Mouse (Mus musculus) testis, adult 2 months (tissue): ENCODE measurements around the gene Cux1. TPM values are rescaled to one million over a fixed set of nuclear protein-coding genes. Genes with fewer than 3 reads are reported as not detected.

Source experiments
- H3K27ac ChIP-seq: fragments of 200-500 bp; 2 replicates; pipeline ENCODE4 v1.5.1; 2012; ENCODE audit warnings: low read depth, low read length; ENCODE audit not compliant: control insufficient read depth, insufficient read depth
- H3K27me3 ChIP-seq: fragments of 200-500 bp; 2 replicates; pipeline ENCODE4 v1.6.1; 2012; ENCODE audit warnings: mild to moderate bottlenecking, low read length, moderate library complexity; ENCODE audit not compliant: control insufficient read depth, insufficient read depth
- H3K36me3 ChIP-seq: fragments of 200-500 bp; 2 replicates; pipeline ENCODE4 v1.6.1; 2012; ENCODE audit warnings: mild to moderate bottlenecking, low read length; ENCODE audit not compliant: control insufficient read depth, insufficient read depth
- H3K4me1 ChIP-seq: fragments of 200-500 bp; 2 replicates; pipeline ENCODE4 v1.6.1; 2012; ENCODE audit warnings: low read length; ENCODE audit not compliant: control insufficient read depth, insufficient read depth
- H3K4me3 ChIP-seq: fragments of 200-500 bp; 2 replicates; pipeline ENCODE4 v1.5.1; 2012; ENCODE audit warnings: low read depth, mild to moderate bottlenecking, low read length, moderate library complexity, mixed read lengths; ENCODE audit not compliant: control insufficient read depth
- CTCF ChIP-seq: fragments of 200-500 bp; IDR thresholded peaks from 2 replicates; pipeline ENCODE4 v1.5.1; 2012; ENCODE audit warnings: low read depth, mild to moderate bottlenecking, inconsistent platforms, low read length, moderate library complexity; ENCODE audit not compliant: control insufficient read depth, insufficient read depth, insufficient replicate concordance
- POLR2A ChIP-seq: fragments of 200-500 bp; IDR thresholded peaks from 2 replicates; pipeline ENCODE4 v1.6.1; 2012; ENCODE audit warnings: low read depth, mild to moderate bottlenecking, inconsistent platforms, low read length, moderate library complexity; ENCODE audit not compliant: control insufficient read depth
- polyA plus RNA-seq: library from polyadenylated mRNA; depleted of rRNA; stranded (reverse); fragments of >200 nt; gene quantifications from 2 replicates; pipeline ENCODE4 v1.2.3, GENCODE M21; 2012

Gene Cux1
- polyA plus RNA-seq, 1 experiment: 88.7 TPM

GRCm38 (mm10) chr5:136355583-136356126 is 211.6 kb downstream of the Cux1 start:
- H3K27ac ChIP-seq: no peak overlapping the region
- H3K36me3 ChIP-seq: no peaks in the 10 kb centered on the region
- H3K27me3 ChIP-seq: no peaks in the 10 kb centered on the region
- H3K4me1 ChIP-seq: no peaks in the 10 kb centered on the region
- no peak overlapping the region for H3K4me3 ChIP-seq
- TF ChIP-seq CTCF: no peak
- no peak for TF ChIP-seq POLR2A

GRCm38 (mm10) chr5:136354729-136355128 is 212.6 kb downstream of the Cux1 start:
- Histone ChIP-seq H3K27me3 (no peaks in the 10 kb centered on the region), H3K4me3 (no peak overlapping the region), H3K27ac (no peak overlapping the region), H3K4me1 (no peaks in the 10 kb centered on the region), H3K36me3 (no peaks in the 10 kb centered on the region)
- TF ChIP-seq POLR2A (no peak), CTCF (no peak)

- no peak overlapping the region for H3K27ac ChIP-seq
- H3K36me3 ChIP-seq: no peaks in the 10 kb centered on the region
- no peak for TF ChIP-seq POLR2A
- TF ChIP-seq CTCF: no peak
- H3K4me1 ChIP-seq: no peaks in the 10 kb centered on the region
- no peaks in the 10 kb centered on the region for H3K27me3 ChIP-seq
- H3K4me3 ChIP-seq: no peak overlapping the region
Observed at GRCm38 (mm10) chr5:136353114-136353513, 214.2 kb downstream of the Cux1 start.

GRCm38 (mm10) chr5:136343156-136343890 is 224.0 kb downstream of the Cux1 start:
- Histone ChIP-seq H3K27me3 (no peaks in the 10 kb centered on the region), H3K4me3 (no peak overlapping the region), H3K27ac (no peak overlapping the region), H3K36me3 (no peaks in the 10 kb centered on the region), H3K4me1 (no peaks in the 10 kb centered on the region; the same call in 1 of the 2 replicates)
- TF ChIP-seq POLR2A (no peak), CTCF (no peak)

- H3K27ac ChIP-seq: no peak overlapping the region
- H3K36me3 ChIP-seq: no peaks in the 10 kb centered on the region
- no peak overlapping the region for H3K4me3 ChIP-seq
- H3K27me3 ChIP-seq: no peaks in the 10 kb centered on the region
- no peak for TF ChIP-seq CTCF
- no peak for TF ChIP-seq POLR2A
- H3K4me1 ChIP-seq: no peaks in the 10 kb centered on the region
Observed at GRCm38 (mm10) chr5:136336798-136337527, 230.3 kb downstream of the Cux1 start.

- Histone ChIP-seq H3K36me3 (no peaks in the 10 kb centered on the region), H3K4me1 (no peaks in the 10 kb centered on the region), H3K27me3 (no peaks in the 10 kb centered on the region), H3K4me3 (no peak overlapping the region), H3K27ac (no peak overlapping the region)
- TF ChIP-seq POLR2A: no peak
Observed at GRCm38 (mm10) chr5:136335681-136336080, 231.6 kb downstream of the Cux1 start.

GRCm38 (mm10) chr5:136334780-136335179 is 232.5 kb downstream of the Cux1 start:
- Histone ChIP-seq H3K27ac (no peak overlapping the region), H3K4me3 (no peak overlapping the region), H3K4me1 (no peaks in the 10 kb centered on the region), H3K27me3 (no peaks in the 10 kb centered on the region), H3K36me3 (no peaks in the 10 kb centered on the region)
- TF ChIP-seq POLR2A (no peak), CTCF (no peak)
